Mouse (Mus musculus): ENCODE measurements around the gene Rtp2.

- TF ChIP-seq CTCF (conservative IDR thresholded peaks at IDR 0.05; ENCODE audit: low read length) (no peak), POU5F1 (IDR thresholded peaks at IDR 0.05; ENCODE audit: borderline replicate concordance, low read length) (no peak)
Measured at GRCm38 (mm10) chr16:23919418-23919817, 12.8 kb downstream of the Rtp2 start.

Measured in E14TG2a.4 (cell line).